Mouse (Mus musculus): ENCODE results near the gene Nop9.
A peak's percentile ranks its signal among the peaks of the same experiment; 100 is the strongest.

The Nop9 gene

GRCm38 (mm10) chr14:55769087-55769703, 23.7 kb downstream of the Nop9 start:
- no peak for ATAC-seq (ENCODE audit: low TSS enrichment)

- ATAC-seq (ENCODE audit: low TSS enrichment), result no peak
These were observed 31.2 kb downstream of the Nop9 start for GRCm38 (mm10) chr14:55776711-55777110.

GRCm38 (mm10) chr14:55777176-55777575, 31.7 kb downstream of the Nop9 start:
- ATAC-seq (ENCODE audit: low TSS enrichment), result no peak

- no peak for ATAC-seq (ENCODE audit: low TSS enrichment)
These were observed 32.3 kb downstream of the Nop9 start for GRCm38 (mm10) chr14:55777806-55778205.

- ATAC-seq (ENCODE audit: low TSS enrichment), result no peak
These were observed 33.2 kb downstream of the Nop9 start for GRCm38 (mm10) chr14:55778686-55779085.

GRCm38 (mm10) chr14:55779656-55780055, 34.2 kb downstream of the Nop9 start:
- no peak for ATAC-seq (ENCODE audit: low TSS enrichment)

- ATAC-seq (ENCODE audit: low TSS enrichment), result no peak
These were observed 35.2 kb downstream of the Nop9 start for GRCm38 (mm10) chr14:55780736-55781135.

GRCm38 (mm10) chr14:55781310-55781709, 35.8 kb downstream of the Nop9 start:
- peak; percentile 93 for ATAC-seq (ENCODE audit: low TSS enrichment)

GRCm38 (mm10) chr14:55782361-55782960, 37.0 kb downstream of the Nop9 start:
- ATAC-seq (ENCODE audit: low TSS enrichment), result no peak

- no peak for ATAC-seq (ENCODE audit: low TSS enrichment)
These were observed 37.9 kb downstream of the Nop9 start for GRCm38 (mm10) chr14:55783171-55783957.

GRCm38 (mm10) chr14:55783958-55784235, 38.4 kb downstream of the Nop9 start, which contains the start of gene Adcy4:
TSS of gene Adcy4 (minus strand) at chr14:55784095.
- ATAC-seq (ENCODE audit: low TSS enrichment), result no peak

GRCm38 (mm10) chr14:55785195-55785594, 39.7 kb downstream of the Nop9 start:
- no peak for ATAC-seq (ENCODE audit: low TSS enrichment)

- no peak for ATAC-seq (ENCODE audit: low TSS enrichment)
These were observed 42.2 kb downstream of the Nop9 start for GRCm38 (mm10) chr14:55787731-55788130.

GRCm38 (mm10) chr14:55788256-55789050, 43.0 kb downstream of the Nop9 start, which contains the start of gene Ripk3:
TSS of gene Ripk3 (minus strand) at chr14:55788865.
- no peak for ATAC-seq (ENCODE audit: low TSS enrichment)

- ATAC-seq (ENCODE audit: low TSS enrichment), result no peak
These were observed 48.0 kb downstream of the Nop9 start for GRCm38 (mm10) chr14:55793461-55793860.

- no peak for ATAC-seq (ENCODE audit: low TSS enrichment)
These were observed 48.5 kb downstream of the Nop9 start for GRCm38 (mm10) chr14:55793946-55794345.

- no peak for ATAC-seq (ENCODE audit: low TSS enrichment)
These were observed 50.1 kb downstream of the Nop9 start for GRCm38 (mm10) chr14:55795380-55796163.

All from frontal cortex, adult (tissue).